Mouse (Mus musculus) G1E (cell line): ENCODE measurements around the gene Nav1. TPM values are rescaled to one million over a fixed set of nuclear protein-coding genes. Genes with fewer than 3 reads are reported as not detected.
A peak's percentile ranks its signal among the peaks of the same experiment; 100 is the strongest.

Experiments
- ATAC-seq: 2 replicates; pipeline ENCODE4 v1.8.0; 2016; ENCODE audit warnings: mild to moderate bottlenecking; ENCODE audit not compliant: insufficient number of reproducible peaks, poor library complexity, low FRiP score, severe bottlenecking; ENCODE audit errors: extremely low read depth
- DNase-seq: peaks from one replicate; pipeline ENCODE4 v3.0.0; 2012; ENCODE audit warnings: low spot score
- H3K27me3 ChIP-seq: 2 replicates; pipeline ENCODE4 v1.6.1; 2012; ENCODE audit warnings: mild to moderate bottlenecking, low read length, inconsistent platforms; ENCODE audit not compliant: insufficient read depth
- H3K36me3 ChIP-seq: replicated peaks from 2 replicates; pipeline ENCODE3; 2012; ENCODE audit warnings: mild to moderate bottlenecking, inconsistent platforms
- H3K4me1 ChIP-seq: 2 replicates; pipeline ENCODE4 v1.6.1; 2012; ENCODE audit warnings: low read depth, low read length, inconsistent platforms, mixed read lengths; ENCODE audit not compliant: insufficient read depth
- H3K4me3 ChIP-seq: 2 replicates; pipeline ENCODE4 v1.5.1; 2012; ENCODE audit warnings: low read depth, mild to moderate bottlenecking, inconsistent platforms, low read length, moderate library complexity, mixed read lengths
- H3K9me3 ChIP-seq: replicated peaks from 2 replicates; pipeline ENCODE4 v1.6.1; 2012; ENCODE audit warnings: inconsistent platforms
- CTCF ChIP-seq: IDR thresholded peaks from 2 replicates; pipeline ENCODE4 v1.5.1; 2012; ENCODE audit warnings: low read depth, low read length, inconsistent platforms, mixed read lengths
- GATA1 ChIP-seq: IDR thresholded peaks from 2 replicates; pipeline ENCODE4 v1.6.1; 2012; ENCODE audit warnings: borderline replicate concordance, low read length, inconsistent platforms, mixed read lengths
- GATA2 ChIP-seq: IDR thresholded peaks from 2 replicates; pipeline ENCODE4 v1.6.1; 2012; ENCODE audit warnings: low read depth, low read length, inconsistent platforms, borderline replicate concordance
- POLR2AphosphoS5 ChIP-seq: IDR thresholded peaks from 2 replicates; pipeline ENCODE4 v1.6.1; 2012; ENCODE audit warnings: low read depth, low read length, inconsistent platforms; ENCODE audit not compliant: insufficient replicate concordance
- TAL1 ChIP-seq: conservative IDR thresholded peaks from 2 replicates; pipeline ENCODE4 v1.6.1; 2012; ENCODE audit warnings: low read depth, low read length, inconsistent platforms, mixed read lengths
- polyA plus RNA-seq: library from polyadenylated mRNA; stranded (reverse); fragments of >175 nt; gene quantifications from 2 replicates; pipeline ENCODE4 v1.2.3, GENCODE M21; 2012
- total RNA-seq, 2 experiments: library from RNA; stranded (forward) in 1 of 2; stranded (reverse) in 1 of 2; fragments of 200-1000 nt in 1 of 2; fragments of >200 nt in 1 of 2; fragmentation: Nextera tagmentation in 1 of 2; gene quantifications; 2 replicates each; pipeline ENCODE4 v1.2.3; 2014 to 2017

Nav1 gene
- total and polyA plus RNA-seq, 3 experiments: 0.22 TPM; not detected in 2

DNA sequence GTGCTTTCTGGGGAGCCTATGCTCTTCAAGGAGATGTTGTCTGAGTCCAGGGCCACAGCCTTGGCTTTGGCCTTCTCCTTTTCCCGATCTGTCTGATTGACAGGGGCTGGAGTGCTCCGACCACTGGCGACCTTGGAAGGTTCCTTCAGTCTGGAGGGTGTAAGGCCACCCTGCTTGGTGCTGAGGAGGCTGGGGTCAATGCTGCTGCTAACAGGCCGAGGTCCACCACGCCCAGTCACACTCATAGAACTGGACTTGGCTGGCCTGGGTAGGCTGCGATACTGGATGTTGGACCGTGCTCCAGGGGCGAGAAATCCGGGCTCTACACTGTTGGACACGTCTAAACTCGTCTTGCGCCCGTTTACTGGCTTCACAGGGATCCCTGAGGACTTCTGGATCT, 136.5 kb downstream of the Nav1 start:
- no peak for TF ChIP-seq TAL1
- TF ChIP-seq GATA2: no peak
- TF ChIP-seq GATA1: no peak
- TF ChIP-seq CTCF: no peak
- TF ChIP-seq POLR2AphosphoS5: no peak
- Histone ChIP-seq H3K27me3 (peaks cover 31% of the 10 kb centered on the region), H3K36me3 (no peaks in the 10 kb centered on the region), H3K4me1 (peaks cover 3% of the 10 kb centered on the region; the same call in 1 of the 2 replicates), H3K9me3 (no peaks in the 10 kb centered on the region), H3K4me3 (no peak overlapping the region)
- DNase-seq: no peak
- ATAC-seq: no peak

DNA sequence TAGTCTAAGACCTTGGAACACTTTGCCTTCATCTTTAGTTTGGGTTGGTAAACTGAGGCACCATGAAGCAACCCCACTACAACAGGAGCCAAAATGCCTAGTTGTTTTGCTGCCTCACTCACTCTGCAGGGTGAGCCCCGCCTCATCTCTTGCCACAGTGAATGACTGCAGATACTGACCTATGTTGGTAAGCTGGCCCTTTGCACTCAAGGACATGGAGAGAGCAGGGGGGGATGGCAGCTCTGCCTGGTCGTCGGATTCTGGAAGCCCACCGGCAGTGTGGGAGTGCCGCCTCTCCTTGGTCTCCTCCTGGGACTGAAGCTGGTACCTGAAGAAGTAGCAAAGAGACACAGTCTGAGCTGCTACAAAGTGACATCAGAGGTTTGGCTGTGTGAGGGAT, 139.6 kb downstream of the Nav1 start:
- no peak for TF ChIP-seq GATA1
- TF ChIP-seq TAL1: no peak
- no peak for TF ChIP-seq GATA2
- TF ChIP-seq POLR2AphosphoS5: no peak
- no peak for TF ChIP-seq CTCF
- ATAC-seq (no peak), DNase-seq (no peak)
- Histone ChIP-seq H3K36me3 (no peaks in the 10 kb centered on the region), H3K4me3 (no peak overlapping the region), H3K27me3 (peaks cover 26% of the 10 kb centered on the region), H3K9me3 (no peaks in the 10 kb centered on the region), H3K4me1 (peaks cover 3% of the 10 kb centered on the region; the same call in 1 of the 2 replicates)

DNA sequence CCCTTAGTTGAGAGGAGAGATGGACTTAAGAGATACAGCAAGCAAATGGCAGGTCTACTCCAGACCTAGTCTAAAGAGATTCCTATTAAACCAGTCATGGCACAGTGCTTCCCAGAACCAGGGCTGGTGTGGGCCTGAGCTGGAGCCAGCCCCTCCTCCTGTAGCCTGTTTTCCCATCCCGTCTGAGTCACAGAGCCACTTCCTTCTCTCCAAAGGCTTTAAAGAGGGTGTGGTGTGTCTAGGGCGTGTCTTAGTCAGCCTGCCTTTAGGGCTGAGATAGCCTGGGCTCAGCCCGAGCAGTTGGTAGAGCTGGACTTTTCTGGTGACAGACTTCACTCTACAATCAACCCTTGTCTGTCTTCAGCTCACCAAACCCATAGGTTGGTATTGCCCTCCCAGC, 140.2 kb downstream of the Nav1 start:
- Histone ChIP-seq H3K9me3 (no peaks in the 10 kb centered on the region), H3K36me3 (no peaks in the 10 kb centered on the region), H3K4me1 (peaks cover 3% of the 10 kb centered on the region; the same call in 1 of the 2 replicates), H3K4me3 (no peak overlapping the region), H3K27me3 (peaks cover 23% of the 10 kb centered on the region)
- ATAC-seq: no peak
- TF ChIP-seq GATA2: no peak
- no peak for TF ChIP-seq TAL1
- no peak for TF ChIP-seq GATA1
- TF ChIP-seq POLR2AphosphoS5: no peak
- no peak for TF ChIP-seq CTCF
- DNase-seq: no peak

DNA sequence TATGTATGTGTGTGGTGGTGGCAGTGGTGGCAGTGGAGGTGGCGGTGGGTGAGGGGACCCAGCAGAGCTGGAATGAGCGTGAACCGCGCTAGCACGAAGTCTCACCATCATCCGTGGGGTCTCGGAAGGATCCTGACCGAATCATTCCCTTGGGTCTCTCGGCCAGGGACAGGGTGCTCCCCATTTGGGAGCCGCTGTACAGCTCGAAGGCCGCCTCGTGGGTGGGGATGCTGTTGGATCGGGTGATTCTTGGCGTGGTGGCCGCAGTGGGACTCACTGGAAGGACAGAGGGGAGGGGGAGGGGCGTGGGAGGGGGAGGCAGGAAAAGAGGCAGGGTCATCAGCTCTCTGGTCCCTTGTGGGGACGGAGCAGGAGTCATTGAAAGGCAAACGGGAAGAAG, 141.4 kb downstream of the Nav1 start:
- peaks cover 15% of the 10 kb centered on the region for H3K27me3 ChIP-seq
- no peak for DNase-seq
- no peaks in the 10 kb centered on the region for H3K36me3 ChIP-seq
- no peaks in the 10 kb centered on the region for H3K9me3 ChIP-seq
- peaks cover 3% of the 10 kb centered on the region; the same call in 1 of the 2 replicates for H3K4me1 ChIP-seq
- H3K4me3 ChIP-seq: no peak overlapping the region
- TF ChIP-seq GATA1 (no peak), GATA2 (no peak), CTCF (no peak), TAL1 (no peak), POLR2AphosphoS5 (no peak)
- no peak for ATAC-seq

DNA sequence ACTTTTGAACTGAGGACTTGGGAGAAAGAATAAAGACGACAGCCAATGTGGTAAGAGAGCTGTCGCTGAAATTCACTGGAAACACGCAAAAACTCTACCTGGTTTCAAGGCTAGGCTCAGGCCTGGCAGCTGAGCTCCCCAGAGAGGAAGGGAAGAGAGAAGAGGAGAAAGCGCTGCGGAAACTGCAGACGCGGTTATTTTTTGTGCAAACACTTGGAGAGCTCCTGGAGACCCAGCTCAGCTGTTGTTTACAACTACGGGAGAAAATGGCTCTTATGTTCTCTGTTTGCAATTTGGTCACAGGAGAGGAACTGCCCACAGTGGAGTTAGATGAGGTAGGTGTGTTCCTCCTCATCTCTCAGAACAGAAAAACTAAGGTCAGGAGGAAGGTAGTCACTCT, 144.4 kb downstream of the Nav1 start:
- peaks cover 3% of the 10 kb centered on the region; the same call in 1 of the 2 replicates for H3K4me1 ChIP-seq
- DNase-seq (no peak), ATAC-seq (no peak)
- H3K27me3 ChIP-seq: peaks cover 10% of the 10 kb centered on the region
- no peaks in the 10 kb centered on the region for H3K36me3 ChIP-seq
- no peaks in the 10 kb centered on the region for H3K9me3 ChIP-seq
- H3K4me3 ChIP-seq: no peak overlapping the region
- no peak for TF ChIP-seq GATA1
- no peak for TF ChIP-seq GATA2
- no peak for TF ChIP-seq POLR2AphosphoS5
- TF ChIP-seq CTCF: no peak
- no peak for TF ChIP-seq TAL1

DNA sequence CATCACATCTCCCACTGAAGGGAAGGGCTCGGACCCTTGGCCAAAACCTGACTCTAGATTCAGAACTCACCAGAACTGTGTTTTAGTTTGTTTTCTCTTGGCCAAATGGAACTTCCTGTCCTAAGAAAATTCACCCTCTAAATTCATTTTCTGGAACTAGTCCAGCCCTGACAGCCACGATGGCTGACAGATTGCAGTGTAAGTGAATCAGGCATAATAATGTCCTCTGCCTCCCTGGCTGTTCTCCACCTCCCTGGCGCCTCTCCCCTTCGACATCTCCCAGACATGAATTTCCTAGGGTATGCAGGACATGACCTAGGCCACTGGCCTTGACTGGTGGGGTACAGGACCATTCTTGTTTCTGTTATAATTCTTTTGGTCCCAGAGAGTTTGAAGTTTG, 144.8 kb downstream of the Nav1 start:
- ATAC-seq (no peak), DNase-seq (no peak)
- H3K9me3 ChIP-seq: no peaks in the 10 kb centered on the region
- no peak for TF ChIP-seq CTCF
- TF ChIP-seq POLR2AphosphoS5: no peak
- no peak for TF ChIP-seq GATA2
- TF ChIP-seq TAL1: no peak
- no peak for TF ChIP-seq GATA1
- peaks cover 3% of the 10 kb centered on the region; the same call in 1 of the 2 replicates for H3K4me1 ChIP-seq
- no peaks in the 10 kb centered on the region for H3K36me3 ChIP-seq
- peaks cover 7% of the 10 kb centered on the region for H3K27me3 ChIP-seq
- no peak overlapping the region for H3K4me3 ChIP-seq

DNA sequence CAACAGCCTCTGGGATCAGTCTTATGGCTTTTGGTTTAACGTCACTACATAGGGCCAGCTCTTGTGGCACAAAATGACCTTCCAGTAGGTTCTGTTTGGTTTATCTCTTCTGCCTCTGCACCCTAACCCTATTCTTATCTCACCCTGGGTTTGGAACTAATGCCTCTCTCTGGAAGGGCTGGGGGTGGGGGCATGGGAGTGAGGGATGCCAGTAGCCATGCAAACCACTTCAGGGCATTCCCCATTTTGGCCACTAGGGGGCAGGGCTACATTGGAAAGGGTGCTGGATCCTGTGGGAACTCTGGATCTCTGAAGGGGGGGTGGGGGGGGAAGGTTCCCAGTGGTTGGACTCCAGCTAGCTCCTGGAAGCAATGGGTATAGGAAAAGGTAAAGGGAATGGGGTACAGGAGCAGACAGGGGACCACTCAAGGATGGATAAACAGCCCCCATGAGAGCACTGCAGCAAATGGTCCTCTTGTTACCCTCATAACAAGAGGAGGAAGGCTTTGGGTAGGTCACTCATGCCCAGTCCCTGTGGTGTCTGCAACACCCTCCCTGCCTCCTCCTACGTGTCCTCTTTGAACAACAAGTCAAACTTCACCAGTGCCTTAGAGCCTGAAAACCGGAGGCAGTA, 145.9 kb downstream of the Nav1 start:
- Histone ChIP-seq H3K9me3 (no peaks in the 10 kb centered on the region), H3K4me1 (no peaks in the 10 kb centered on the region), H3K4me3 (no peak overlapping the region), H3K27me3 (peaks cover 7% of the 10 kb centered on the region), H3K36me3 (no peaks in the 10 kb centered on the region)
- TF ChIP-seq POLR2AphosphoS5 (no peak), CTCF (peak; percentile 57; the same call in 1 of the 2 replicates)
- DNase-seq (peak; percentile 47), ATAC-seq (no peak)
